Mouse (Mus musculus) adrenal gland, adult 10 weeks (tissue): ENCODE measurements around the gene Lrrc36. TPM values are rescaled to one million over a fixed set of nuclear protein-coding genes. Genes with fewer than 3 reads are reported as not detected.

ENCODE experiments used
- polyA plus RNA-seq: library from polyadenylated mRNA; stranded (reverse); fragments of 350-450 nt; fragmentation: Illumina TruSeq; extraction: RNeasy Lipid Tissue Mini Kit (QIAGEN cat#74804); gene quantifications from one replicate; pipeline ENCODE4 v1.2.3, GENCODE M21; 2014; ENCODE audit warnings: low read depth, low replicate concordance

The Lrrc36 gene
- polyA plus RNA-seq, result 1.2 TPM

GRCm38 (mm10) chr8:105413391-105413790 lies at the start of gene Lrrc36, which contains the start of gene Kctd19:
Gene Lrrc36, plus strand, starts transcription at chr8:105413571.
Gene Kctd19, minus strand, starts transcription at chr8:105413502.

GRCm38 (mm10) chr8:105373032-105373431 lies 40.3 kb upstream of the Lrrc36 start, which contains the start of gene Plekhg4:
Gene Plekhg4, plus strand, starts transcription at chr8:105373274.

GRCm38 (mm10) chr8:105471314-105472015 lies 58.1 kb downstream of the Lrrc36 start, which contains the start of gene Tppp3:
Gene Tppp3, minus strand, starts transcription at chr8:105471526.

GRCm38 (mm10) chr8:105496439-105497180 lies 83.2 kb downstream of the Lrrc36 start, which contains the start of gene Zdhhc1:
Gene Zdhhc1, minus strand, starts transcription at chr8:105496902.

Other genes with a start within 250 kb of the Lrrc36 start
- gene Cbfb, start 242.9 kb upstream of the Lrrc36 start, polyA plus RNA-seq, result 305 TPM
- 70.0 TPM for gene D230025D16Rik, start 188.4 kb upstream of the Lrrc36 start, polyA plus RNA-seq
- 1.6 TPM for gene B3gnt9, start 158.4 kb upstream of the Lrrc36 start, polyA plus RNA-seq
- gene Tradd, start 149.0 kb upstream of the Lrrc36 start, polyA plus RNA-seq, result 1.2 TPM
- not detected for gene Fbxl8, start 148.9 kb upstream of the Lrrc36 start, polyA plus RNA-seq
- not detected for gene Hsf4, start 143.8 kb upstream of the Lrrc36 start, polyA plus RNA-seq
- gene Nol3, start 137.4 kb upstream of the Lrrc36 start, polyA plus RNA-seq, result 1.4 TPM
- 0.70 TPM for gene 4931428F04Rik, start 123.7 kb upstream of the Lrrc36 start, polyA plus RNA-seq
- not detected for gene Exoc3l, start 117.5 kb upstream of the Lrrc36 start, polyA plus RNA-seq
- 5.1 TPM for gene E2f4, start 115.9 kb upstream of the Lrrc36 start, polyA plus RNA-seq
- gene Elmo3, start 108.0 kb upstream of the Lrrc36 start, polyA plus RNA-seq, result 1.0 TPM
- not detected for gene Lrrc29, start 87.3 kb upstream of the Lrrc36 start, polyA plus RNA-seq
- gene Tmem208, start 87.2 kb upstream of the Lrrc36 start, polyA plus RNA-seq, result 5.9 TPM
- gene Fhod1, start 65.6 kb upstream of the Lrrc36 start, polyA plus RNA-seq, result 0.64 TPM
- not detected for gene Slc9a5, start 64.7 kb upstream of the Lrrc36 start, polyA plus RNA-seq
- gene Plekhg4, start 40.3 kb upstream of the Lrrc36 start, polyA plus RNA-seq, result not detected
- gene Kctd19, start 69 bp upstream of the Lrrc36 start, polyA plus RNA-seq, result not detected
- gene Tppp3, start 58.0 kb downstream of the Lrrc36 start, polyA plus RNA-seq, result not detected
- 1.7 TPM for gene Zdhhc1, start 83.3 kb downstream of the Lrrc36 start, polyA plus RNA-seq
- not detected for gene Hsd11b2, start 105.2 kb downstream of the Lrrc36 start, polyA plus RNA-seq
- gene Atp6v0d1, start 152.5 kb downstream of the Lrrc36 start, polyA plus RNA-seq, result 22.7 TPM
- gene Ripor1, start 191.7 kb downstream of the Lrrc36 start, polyA plus RNA-seq, result 1.2 TPM
- gene Ctcf, start 223.0 kb downstream of the Lrrc36 start, polyA plus RNA-seq, result 80.5 TPM
- gene Agrp, start 223.8 kb downstream of the Lrrc36 start, polyA plus RNA-seq, result not detected